Mouse (Mus musculus) erythroblast, embryonic 14.5 days (primary cell): ENCODE data around the gene Klhl6.
"Not testable (repeated sequence)": the region's sequence is repeated elsewhere in the genome, so short reads cannot be mapped to it uniquely, and the experiment has no call there.

Source experiments
- GATA1 ChIP-seq: IDR thresholded peaks from 2 replicates; pipeline ENCODE4 v1.6.1; 2012; ENCODE audit warnings: low read length, inconsistent platforms, mixed read lengths
- TAL1 ChIP-seq: IDR thresholded peaks from 3 replicates; pipeline ENCODE4 v1.6.1; 2012; ENCODE audit warnings: low read length, inconsistent platforms, mixed read lengths

- not testable (repeated sequence) for TF ChIP-seq TAL1, GATA1
Observed at GRCm38 (mm10) chr16:20000286-20000685, 17.4 kb upstream of the Klhl6 start.
